Mouse (Mus musculus): ENCODE results near the gene Acly.

The Acly gene

GRCm38 (mm10) chr11:100510556-100510955 is 17.2 kb downstream of the Acly start:
- no peak for DNase-seq (ENCODE audit: low read depth, low spot score)

- no peak for DNase-seq (ENCODE audit: low read depth, low spot score)
Observed at GRCm38 (mm10) chr11:100505997-100506396, 21.8 kb downstream of the Acly start.

- no peak for DNase-seq (ENCODE audit: low read depth, low spot score)
Observed at GRCm38 (mm10) chr11:100504990-100505660, 22.7 kb downstream of the Acly start.

GRCm38 (mm10) chr11:100501321-100501720 is 26.5 kb downstream of the Acly start:
- DNase-seq (ENCODE audit: low read depth, low spot score), result no peak

GRCm38 (mm10) chr11:100500651-100501050 is 27.1 kb downstream of the Acly start:
- no peak for DNase-seq (ENCODE audit: low read depth, low spot score)

- no peak for DNase-seq (ENCODE audit: low read depth, low spot score)
Observed at GRCm38 (mm10) chr11:100500241-100500640, 27.6 kb downstream of the Acly start.

GRCm38 (mm10) chr11:100493771-100494170 is 34.0 kb downstream of the Acly start:
- DNase-seq (ENCODE audit: low read depth, low spot score), result no peak

GRCm38 (mm10) chr11:100490951-100491350 is 36.8 kb downstream of the Acly start:
- no peak for DNase-seq (ENCODE audit: low read depth, low spot score)

- DNase-seq (ENCODE audit: low read depth, low spot score), result no peak
Observed at GRCm38 (mm10) chr11:100485801-100486538, 41.8 kb downstream of the Acly start.

- no peak for DNase-seq (ENCODE audit: low read depth, low spot score)
Observed at GRCm38 (mm10) chr11:100484461-100484860, 43.3 kb downstream of the Acly start.

- DNase-seq (ENCODE audit: low read depth, low spot score), result no peak
Observed at GRCm38 (mm10) chr11:100479152-100479551, 48.6 kb downstream of the Acly start.

GRCm38 (mm10) chr11:100476281-100476680 is 51.5 kb downstream of the Acly start:
- no peak for DNase-seq (ENCODE audit: low read depth, low spot score)

GRCm38 (mm10) chr11:100472935-100473295 is 54.9 kb downstream of the Acly start:
- no peak for DNase-seq (ENCODE audit: low read depth, low spot score)

- DNase-seq (ENCODE audit: low read depth, low spot score), result peak; percentile 96
Observed at GRCm38 (mm10) chr11:100472197-100472934, 55.4 kb downstream of the Acly start, which contains the start of gene Klhl11. Klhl11 (minus strand) TSS chr11:100472741.

GRCm38 (mm10) chr11:100471352-100472196 is 56.2 kb downstream of the Acly start:
- no peak for DNase-seq (ENCODE audit: low read depth, low spot score)

- no peak for DNase-seq (ENCODE audit: low read depth, low spot score)
Observed at GRCm38 (mm10) chr11:100465833-100466232, 62.0 kb downstream of the Acly start.

GRCm38 (mm10) chr11:100465229-100465792 is 62.5 kb downstream of the Acly start:
- no peak for DNase-seq (ENCODE audit: low read depth, low spot score)

- no peak for DNase-seq (ENCODE audit: low read depth, low spot score)
Observed at GRCm38 (mm10) chr11:100462699-100463098, 65.1 kb downstream of the Acly start.

- no peak for DNase-seq (ENCODE audit: low read depth, low spot score)
Observed at GRCm38 (mm10) chr11:100457711-100458110, 70.1 kb downstream of the Acly start.

GRCm38 (mm10) chr11:100457247-100457646 is 70.6 kb downstream of the Acly start:
- no peak for DNase-seq (ENCODE audit: low read depth, low spot score)

- no peak for DNase-seq (ENCODE audit: low read depth, low spot score)
Observed at GRCm38 (mm10) chr11:100442625-100443024, 85.2 kb downstream of the Acly start.

All from WW6 (cell line).